Mouse (Mus musculus) intestine, embryonic 16.5 days (tissue): ENCODE measurements around the gene Nup93. TPM values are rescaled to one million over a fixed set of nuclear protein-coding genes. Genes with fewer than 3 reads are reported as not detected.

Experiments used
- ATAC-seq: fragments of 200-750 bp; cut with Nextera tagmentation; 2 replicates; pipeline ENCODE4 v1.8.0; 2017; ENCODE audit warnings: moderate TSS enrichment, moderate library complexity
- H3K27ac ChIP-seq: fragments of 300-500 bp; sonication (generic); 2 replicates; pipeline ENCODE4 v1.5.1; 2014; ENCODE audit warnings: mild to moderate bottlenecking, low read length
- H3K27me3 ChIP-seq: fragments of 300-500 bp; sonication (generic); replicated peaks from 2 replicates; pipeline ENCODE4 v1.6.1; 2014; ENCODE audit warnings: low read length, control low read depth, mixed read lengths; ENCODE audit not compliant: control insufficient read depth, insufficient read depth
- H3K36me3 ChIP-seq: fragments of 300-500 bp; sonication (generic); 2 replicates; pipeline ENCODE4 v1.6.1; 2014; ENCODE audit warnings: low read length, control low read depth; ENCODE audit not compliant: control insufficient read depth, insufficient read depth
- H3K4me1 ChIP-seq: fragments of 300-500 bp; sonication (generic); 2 replicates; pipeline ENCODE4 v1.6.1; 2014; ENCODE audit warnings: low read length, control low read depth, mixed read lengths; ENCODE audit not compliant: control insufficient read depth, insufficient read depth
- H3K4me2 ChIP-seq: fragments of 300-500 bp; sonication (generic); 2 replicates; pipeline ENCODE4 v1.6.1; 2014; ENCODE audit warnings: low read depth, low read length, control low read depth
- H3K4me3 ChIP-seq: fragments of 300-500 bp; sonication (generic); 2 replicates; pipeline ENCODE4 v1.5.1; 2014; ENCODE audit warnings: mild to moderate bottlenecking, low read length
- H3K9ac ChIP-seq: fragments of 300-500 bp; sonication (generic); 2 replicates; pipeline ENCODE4 v1.6.1; 2014; ENCODE audit warnings: low read depth, low read length
- H3K9me3 ChIP-seq: fragments of 300-500 bp; sonication (generic); 2 replicates; pipeline ENCODE4 v1.6.1; 2016; ENCODE audit warnings: low read length, control low read depth; ENCODE audit not compliant: control insufficient read depth
- WGBS: fragments of 180-500 bp; shearing (Covaris S2); extraction: QIAGEN DNeasy Blood & Tissue Kit; methylation state at CpG from one replicate; pipeline ENCODE4 v1.1.7; 2014; 5-methylcytosine and 5-hydroxymethylcytosine counted together
- polyA plus RNA-seq: library from polyadenylated mRNA; unstranded; fragments of >200 nt; fragmentation: Nextera tagmentation; extraction: Ambion mirVana; gene quantifications from 2 replicates; pipeline ENCODE4 v1.2.1, GENCODE M21; 2015

Gene Nup93
- polyA plus RNA-seq, 1 experiment from 2014 or later: 66.4 TPM

DNA sequence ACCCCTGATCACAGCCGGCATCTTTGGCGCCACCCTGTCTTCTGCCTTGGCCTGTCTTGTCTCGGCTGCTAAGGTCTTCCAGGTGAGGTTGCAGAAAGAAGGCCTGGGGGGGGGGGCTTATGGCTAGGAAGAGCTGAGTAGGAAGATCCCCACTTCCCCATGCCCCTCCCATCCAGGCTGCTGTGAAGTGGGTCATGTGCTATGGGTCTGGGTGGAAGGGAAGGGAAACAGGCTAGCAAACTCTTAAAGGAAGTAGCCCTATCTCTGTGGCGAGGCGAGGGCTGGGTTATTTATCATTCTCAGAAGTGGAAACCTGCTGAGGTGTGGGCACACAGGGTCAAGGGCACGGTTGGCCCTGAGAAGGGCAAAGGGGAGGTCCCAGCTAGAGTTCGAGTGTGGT lies 126.4 kb downstream of the Nup93 start:
- H3K9ac ChIP-seq: no peak overlapping the region
- H3K4me2 ChIP-seq: no peak overlapping the region
- H3K4me1 ChIP-seq: 0 out of 2 replicates have a peak, but pooled peaks cover 3% of the 10 kb centered on the region
- no peaks in the 10 kb centered on the region for H3K27me3 ChIP-seq
- H3K36me3 ChIP-seq: no peaks in the 10 kb centered on the region
- no peaks in the 10 kb centered on the region for H3K9me3 ChIP-seq
- WGBS: 79% methylated on average over 7 of the region's 7 CpGs
- no peak overlapping the region for H3K4me3 ChIP-seq
- ATAC-seq: no peak
- no peak overlapping the region for H3K27ac ChIP-seq

DNA sequence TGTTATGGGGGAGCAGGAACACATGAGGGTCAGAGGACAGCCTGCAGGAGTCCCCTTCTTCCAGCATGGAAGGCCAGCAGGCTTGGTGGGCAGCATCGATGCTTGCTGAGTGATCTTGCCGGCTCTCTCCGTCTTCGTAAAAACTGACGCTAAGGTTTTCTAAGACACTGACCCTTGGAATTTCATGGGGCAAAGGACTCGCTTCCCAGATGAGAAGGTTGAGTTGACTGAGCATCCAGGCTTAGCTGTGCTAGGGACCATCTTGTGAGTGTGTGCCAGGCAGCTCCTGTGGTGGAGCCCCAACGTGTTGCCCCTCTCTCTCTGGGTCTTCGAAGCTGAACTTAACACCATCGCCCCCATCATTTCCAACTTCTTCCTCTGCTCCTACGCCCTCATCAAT lies 128.3 kb downstream of the Nup93 start:
- WGBS: 89% methylated on average over 10 of the region's 10 CpGs
- ATAC-seq: no peak
- no peaks in the 10 kb centered on the region for H3K27me3 ChIP-seq

DNA sequence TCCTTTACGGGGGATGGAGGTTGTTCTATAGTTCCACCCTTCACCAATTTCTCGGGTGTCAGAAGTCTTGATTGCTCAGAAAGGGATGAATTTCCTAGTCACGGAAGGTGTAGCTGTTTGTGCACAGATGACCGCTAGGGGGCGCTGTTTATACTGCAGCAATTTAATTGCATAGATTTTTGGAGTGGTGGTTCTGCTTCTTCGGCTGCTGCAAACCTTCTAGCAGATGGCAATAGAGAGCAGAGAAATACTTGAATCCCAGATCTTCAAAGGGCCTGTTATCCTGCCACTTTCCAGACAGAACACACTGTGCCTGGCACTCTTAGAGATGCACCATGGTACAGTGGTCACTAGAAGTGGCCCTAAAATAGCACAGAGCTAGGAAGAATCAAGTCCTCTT lies 128.9 kb downstream of the Nup93 start:
- H3K27ac ChIP-seq: no peak overlapping the region
- no peak for ATAC-seq
- H3K4me1 ChIP-seq: 0 out of 2 replicates have a peak, but pooled peaks cover 3% of the 10 kb centered on the region

More for the DNA sequence above, 128.3 kb downstream of the Nup93 start:
- H3K4me1 ChIP-seq: 0 out of 2 replicates have a peak, but pooled peaks cover 3% of the 10 kb centered on the region
- H3K36me3 ChIP-seq: no peaks in the 10 kb centered on the region
- no peak overlapping the region for H3K27ac ChIP-seq
- no peak overlapping the region for H3K4me2 ChIP-seq
- no peak overlapping the region for H3K9ac ChIP-seq
- no peaks in the 10 kb centered on the region for H3K9me3 ChIP-seq
- no peak overlapping the region for H3K4me3 ChIP-seq

DNA sequence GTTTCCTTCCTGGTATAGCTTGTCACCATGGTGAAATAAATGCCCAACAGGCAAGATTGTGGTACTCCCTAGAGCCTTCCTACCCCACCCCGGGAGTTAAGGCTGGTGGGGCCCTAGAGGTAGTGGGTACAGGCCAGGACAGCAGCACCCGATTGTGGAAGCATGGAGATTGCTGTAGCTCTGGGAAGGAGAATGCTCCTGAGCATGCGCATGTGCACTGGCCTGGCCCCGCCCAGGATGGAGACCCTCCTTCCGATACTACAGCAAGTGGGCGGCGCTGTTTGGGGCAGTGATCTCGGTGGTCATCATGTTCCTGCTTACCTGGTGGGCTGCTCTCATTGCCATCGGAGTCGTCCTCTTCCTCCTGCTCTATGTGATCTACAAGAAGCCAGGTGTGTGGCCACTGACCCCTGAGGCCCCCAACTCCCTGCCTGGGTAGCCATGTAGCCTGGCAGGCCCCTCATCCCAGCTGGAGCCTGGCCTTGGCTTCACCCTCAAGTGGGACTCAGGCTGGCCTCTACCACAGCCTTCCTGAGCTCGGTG lies 129.5 kb downstream of the Nup93 start:
- 85% methylated on average over 11 of the region's 11 CpGs for WGBS

More for the DNA sequence above, 128.9 kb downstream of the Nup93 start:
- Histone ChIP-seq H3K9ac (no peak overlapping the region), H3K4me3 (no peak overlapping the region), H3K36me3 (no peaks in the 10 kb centered on the region), H3K9me3 (no peaks in the 10 kb centered on the region), H3K27me3 (no peaks in the 10 kb centered on the region), H3K4me2 (no peak overlapping the region)
- WGBS: 14% methylated on average over 6 of the region's 6 CpGs

DNA sequence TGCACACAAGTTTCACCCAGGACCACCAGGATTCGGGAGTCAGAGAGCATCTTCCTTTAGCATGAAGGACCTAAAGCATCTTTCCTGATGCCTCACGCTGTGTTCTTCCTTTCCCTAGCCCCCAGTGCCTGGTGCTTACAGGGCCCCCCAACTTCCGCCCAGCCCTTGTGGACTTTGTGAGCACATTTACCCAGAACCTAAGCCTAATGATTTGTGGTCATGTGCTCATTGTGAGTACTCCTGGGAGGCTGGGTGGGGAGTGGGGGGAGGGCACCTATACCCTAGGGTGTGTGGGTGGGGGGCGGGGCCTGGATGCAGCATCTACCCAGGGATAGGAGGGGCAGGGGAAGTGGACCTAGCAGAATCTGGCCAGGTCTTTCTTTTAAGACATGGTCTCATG lies 131.3 kb downstream of the Nup93 start:
- no peaks in the 10 kb centered on the region for H3K36me3 ChIP-seq
- H3K4me2 ChIP-seq: no peak overlapping the region
- ATAC-seq: 0 out of 2 replicates have a peak, but pooled peaks have one; percentile 36

More for the DNA sequence above, 129.5 kb downstream of the Nup93 start:
- no peak for ATAC-seq
- no peak overlapping the region for H3K4me3 ChIP-seq
- H3K9ac ChIP-seq: no peak overlapping the region
- H3K27ac ChIP-seq: no peak overlapping the region
- H3K4me2 ChIP-seq: no peak overlapping the region
- no peaks in the 10 kb centered on the region for H3K9me3 ChIP-seq
- H3K36me3 ChIP-seq: no peaks in the 10 kb centered on the region
- 0 out of 2 replicates have a peak, but pooled peaks cover 3% of the 10 kb centered on the region for H3K4me1 ChIP-seq
- H3K27me3 ChIP-seq: no peaks in the 10 kb centered on the region

DNA sequence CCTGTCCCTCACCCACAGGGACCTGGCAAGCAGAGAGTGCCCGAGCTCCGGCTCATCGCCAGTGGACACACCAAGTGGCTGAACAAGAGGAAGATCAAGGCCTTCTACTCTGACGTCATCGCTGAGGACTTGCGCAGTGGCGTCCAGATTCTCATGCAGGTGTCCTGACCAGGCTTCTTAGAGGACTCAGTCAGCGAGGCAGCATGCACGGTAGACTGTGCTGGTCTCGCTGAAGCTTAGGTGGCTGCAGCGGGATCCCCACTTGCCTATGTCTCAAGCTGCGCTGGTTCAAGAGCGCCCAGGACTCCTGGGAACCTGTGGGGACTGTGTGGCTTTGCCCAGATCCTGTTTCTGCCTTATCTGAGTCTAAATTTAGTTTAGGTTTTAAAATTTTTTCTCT lies 131.9 kb downstream of the Nup93 start:
- no peak for ATAC-seq
- H3K27ac ChIP-seq: no peak overlapping the region
- H3K4me1 ChIP-seq: 0 out of 2 replicates have a peak, but pooled peaks cover under 1% of the 10 kb centered on the region
- no peak overlapping the region for H3K4me2 ChIP-seq
- no peak overlapping the region for H3K4me3 ChIP-seq
- no peaks in the 10 kb centered on the region for H3K27me3 ChIP-seq
- H3K36me3 ChIP-seq: no peaks in the 10 kb centered on the region
- H3K9me3 ChIP-seq: no peaks in the 10 kb centered on the region
- 89% methylated on average over 13 of the region's 13 CpGs for WGBS
- no peak overlapping the region for H3K9ac ChIP-seq

More for the DNA sequence above, 131.3 kb downstream of the Nup93 start:
- 92% methylated on average over 4 of the region's 4 CpGs for WGBS
- H3K27me3 ChIP-seq: no peaks in the 10 kb centered on the region
- H3K9ac ChIP-seq: no peak overlapping the region
- H3K9me3 ChIP-seq: no peaks in the 10 kb centered on the region
- H3K4me1 ChIP-seq: 0 out of 2 replicates have a peak, but pooled peaks cover 3% of the 10 kb centered on the region
- H3K4me3 ChIP-seq: no peak overlapping the region
- H3K27ac ChIP-seq: no peak overlapping the region

DNA sequence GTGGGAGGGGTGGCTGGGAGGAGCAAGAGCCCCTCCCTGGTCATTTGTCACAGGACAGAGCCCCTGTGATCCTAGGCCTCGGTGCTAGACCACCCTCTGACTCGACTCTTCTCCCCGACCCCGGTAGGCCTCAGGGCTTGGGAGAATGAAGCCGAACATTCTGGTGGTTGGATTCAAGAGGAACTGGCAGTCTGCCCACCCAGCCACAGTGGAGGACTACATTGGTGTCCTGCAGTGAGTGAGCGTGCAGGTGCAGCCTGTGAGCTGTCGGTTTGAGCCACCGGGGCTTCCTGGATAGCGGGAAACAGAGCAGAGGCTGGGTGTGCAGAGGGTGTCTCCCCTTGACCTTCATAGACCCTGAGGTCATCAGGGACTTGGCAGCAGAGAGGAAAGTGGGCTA lies 134.1 kb downstream of the Nup93 start:
- WGBS: 51% methylated on average over 9 of the region's 9 CpGs

DNA sequence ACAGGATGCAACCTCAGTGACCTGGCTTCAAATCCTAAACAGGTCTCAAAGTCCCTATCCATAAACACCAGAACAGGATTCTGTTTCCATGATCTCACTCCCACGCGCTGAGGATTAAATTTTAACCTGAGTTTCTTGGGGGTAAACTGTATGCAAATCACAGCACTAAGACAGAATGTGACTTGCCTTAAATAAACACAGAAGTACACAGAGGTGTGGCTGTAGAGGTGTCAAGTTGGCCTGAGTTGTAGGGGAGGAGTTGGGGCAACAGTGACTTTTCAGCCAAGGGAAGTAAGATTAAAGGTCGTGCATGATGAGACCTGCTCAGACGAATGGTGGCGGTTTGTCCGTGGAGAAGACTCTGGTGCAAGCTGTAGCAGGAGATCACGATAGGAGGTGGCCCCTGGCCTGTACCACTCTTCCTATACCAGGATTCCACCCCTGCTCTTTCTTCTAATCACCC lies 139.7 kb downstream of the Nup93 start:
- peak overlapping the region; percentile 84 for H3K27ac ChIP-seq
- no peaks in the 10 kb centered on the region; the same call in 1 of the 2 replicates for H3K4me1 ChIP-seq
- H3K36me3 ChIP-seq: no peaks in the 10 kb centered on the region
- WGBS: 47% methylated on average over 7 of the region's 7 CpGs
- H3K27me3 ChIP-seq: no peaks in the 10 kb centered on the region
- peak overlapping the region; percentile 10; the same call in 1 of the 2 replicates for H3K4me2 ChIP-seq
- no peaks in the 10 kb centered on the region for H3K9me3 ChIP-seq
- no peak overlapping the region for H3K4me3 ChIP-seq
- no peak overlapping the region for H3K9ac ChIP-seq
- peak; percentile 91 for ATAC-seq

More for the DNA sequence above, 134.1 kb downstream of the Nup93 start:
- Histone ChIP-seq H3K4me3 (no peak overlapping the region), H3K36me3 (no peaks in the 10 kb centered on the region), H3K9me3 (no peaks in the 10 kb centered on the region), H3K27ac (no peak overlapping the region), H3K4me2 (no peak overlapping the region), H3K9ac (no peak overlapping the region), H3K4me1 (no peaks in the 10 kb centered on the region), H3K27me3 (no peaks in the 10 kb centered on the region)
- no peak for ATAC-seq

DNA sequence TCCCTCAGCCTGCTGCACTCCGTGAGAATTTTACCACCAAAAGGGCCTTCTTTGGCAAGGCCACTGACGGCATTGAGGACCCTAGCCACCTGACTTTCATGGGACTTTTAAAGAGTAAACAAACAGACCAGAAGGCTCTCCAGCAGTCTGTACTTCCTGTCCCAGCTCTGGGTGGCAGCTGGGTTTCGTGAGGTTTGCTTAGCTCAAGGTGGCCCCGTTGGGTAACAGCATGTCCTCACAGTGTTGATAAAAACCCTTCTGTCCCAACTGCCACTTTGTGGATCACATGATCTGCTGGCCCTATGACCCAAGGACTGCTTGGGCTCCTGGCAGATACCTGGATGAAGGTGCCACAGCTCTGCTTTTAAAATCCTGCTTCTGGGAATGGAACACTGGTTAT lies 140.2 kb downstream of the Nup93 start:
- no peaks in the 10 kb centered on the region for H3K36me3 ChIP-seq
- H3K27ac ChIP-seq: peak overlapping the region; percentile 84
- peak overlapping the region; percentile 10; the same call in 1 of the 2 replicates for H3K4me2 ChIP-seq
- WGBS: 39% methylated on average over 4 of the region's 4 CpGs
- no peak overlapping the region for H3K9ac ChIP-seq
- no peaks in the 10 kb centered on the region for H3K27me3 ChIP-seq
- ATAC-seq: peak; percentile 87
- H3K4me3 ChIP-seq: no peak overlapping the region
- no peaks in the 10 kb centered on the region for H3K9me3 ChIP-seq
- H3K4me1 ChIP-seq: no peaks in the 10 kb centered on the region; the same call in 1 of the 2 replicates
